Mouse (Mus musculus): ENCODE measurements around the gene Erbin. TPM values are rescaled to one million over a fixed set of nuclear protein-coding genes. Genes with fewer than 3 reads are reported as not detected.

Gene Erbin
- polyA plus RNA-seq, 1 experiment from 2014 or later, result 5.4 TPM

DNA sequence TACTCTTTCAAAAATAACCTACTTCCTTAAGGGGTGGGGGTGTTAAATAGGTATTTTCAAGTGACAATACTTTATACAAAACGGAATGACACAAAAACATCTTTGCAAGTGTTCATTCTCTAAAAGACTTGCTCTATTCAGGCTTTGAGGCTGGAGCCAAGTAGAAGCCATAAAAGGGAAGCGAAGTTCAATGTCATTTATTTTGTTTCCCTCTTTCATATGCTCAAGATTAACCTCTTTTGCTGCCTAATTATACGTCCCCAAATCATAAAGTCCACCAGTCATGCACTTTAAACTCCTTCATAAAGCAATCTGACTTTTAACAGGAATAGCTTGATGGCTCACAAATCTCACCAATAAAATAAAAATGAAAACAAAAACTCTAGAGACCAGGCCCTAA, 1.9 kb downstream of the Erbin start:
- Histone ChIP-seq H3K27ac (ENCODE audit: low read depth, low read length) (no peak overlapping the region), H3K4me1 (ENCODE audit: control insufficient read depth, insufficient read depth, low read depth, low read length) (peaks cover 14% of the 10 kb centered on the region)
- WGBS, result 19% methylated on average over 3 of the region's 3 CpGs

DNA sequence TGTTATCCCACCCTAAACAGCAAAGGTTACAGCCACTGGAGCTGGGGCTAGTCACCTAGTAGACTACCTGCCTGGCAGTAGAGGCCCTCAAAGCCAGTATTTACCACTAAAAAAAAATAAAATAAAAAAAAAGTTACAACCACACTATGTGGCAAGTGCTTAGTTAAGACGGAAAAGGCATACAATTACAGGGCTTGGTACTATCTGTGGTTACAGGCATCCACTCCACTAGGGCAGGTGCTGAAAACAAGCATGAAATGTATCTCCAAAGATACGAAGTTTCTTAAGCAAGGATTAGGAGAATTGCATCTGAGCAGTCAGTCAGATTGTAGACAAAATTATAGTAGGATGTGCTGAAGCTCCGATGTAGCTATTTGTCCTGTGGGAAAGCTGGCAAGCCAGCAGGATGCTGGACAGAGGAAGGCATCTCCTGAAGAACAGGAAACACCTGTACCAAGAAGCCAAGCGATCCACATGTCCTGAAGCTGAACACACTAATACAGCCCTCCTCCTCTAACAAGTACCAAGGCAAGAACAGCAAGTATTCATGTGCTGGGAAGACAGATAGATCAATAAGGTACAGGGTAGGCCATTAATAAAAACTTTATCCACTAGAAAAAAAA, 6.1 kb downstream of the Erbin start:
- H3K27me3 ChIP-seq (replicated peaks; ENCODE audit: control insufficient read depth, insufficient read depth, low read length), result no peaks in the 10 kb centered on the region
- H3K9me3 ChIP-seq (ENCODE audit: control insufficient read depth, low read length), result no peaks in the 10 kb centered on the region
- H3K4me2 ChIP-seq (ENCODE audit: low read length), result no peak overlapping the region
- ATAC-seq, result no peak
- H3K36me3 ChIP-seq (ENCODE audit: control insufficient read depth, insufficient read depth, low read length), result no peaks in the 10 kb centered on the region
- 81% methylated on average over 4 of the region's 4 CpGs for WGBS
- no peak overlapping the region for H3K27ac ChIP-seq (ENCODE audit: low read depth, low read length)
- H3K9ac ChIP-seq (ENCODE audit: low read depth, low read length), result no peak overlapping the region
- H3K4me1 ChIP-seq (ENCODE audit: control insufficient read depth, insufficient read depth, low read depth, low read length), result peaks cover 10% of the 10 kb centered on the region
- H3K4me3 ChIP-seq (ENCODE audit: low read length), result no peak overlapping the region

More for the DNA sequence above, 1.9 kb downstream of the Erbin start:
- H3K36me3 ChIP-seq (ENCODE audit: control insufficient read depth, insufficient read depth, low read length), result no peaks in the 10 kb centered on the region
- no peaks in the 10 kb centered on the region for H3K9me3 ChIP-seq (ENCODE audit: control insufficient read depth, low read length)
- peak overlapping the region; percentile 70 for H3K4me3 ChIP-seq (ENCODE audit: low read length)
- ATAC-seq, result no peak
- H3K4me2 ChIP-seq (ENCODE audit: low read length), result peak overlapping the region; percentile 76
- H3K9ac ChIP-seq (ENCODE audit: low read depth, low read length), result peak overlapping the region; percentile 47
- H3K27me3 ChIP-seq (replicated peaks; ENCODE audit: control insufficient read depth, insufficient read depth, low read length), result no peaks in the 10 kb centered on the region

DNA sequence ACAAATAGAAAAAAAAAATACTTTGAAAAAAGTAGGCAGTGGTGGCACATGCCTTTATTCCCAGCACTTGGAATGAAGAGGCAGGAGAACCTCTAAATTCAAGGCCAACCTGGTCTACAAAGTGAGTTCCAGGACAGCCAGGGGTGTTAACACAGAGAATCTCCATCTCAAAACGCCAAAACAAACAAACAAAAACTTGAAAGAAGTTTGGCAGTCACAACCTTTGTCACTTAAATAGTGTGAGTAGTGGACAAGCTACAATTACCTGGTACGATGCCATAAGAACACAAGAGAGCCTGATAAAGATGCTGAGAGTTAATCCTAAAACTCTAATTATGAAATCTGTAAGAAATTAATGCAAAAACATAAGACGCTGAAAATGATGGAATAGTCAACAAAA, 8.0 kb downstream of the Erbin start:
- WGBS, result 86% methylated on average over 3 of the region's 3 CpGs
- H3K9me3 ChIP-seq (ENCODE audit: control insufficient read depth, low read length), result no peaks in the 10 kb centered on the region
- no peak overlapping the region for H3K4me2 ChIP-seq (ENCODE audit: low read length)
- no peaks in the 10 kb centered on the region for H3K36me3 ChIP-seq (ENCODE audit: control insufficient read depth, insufficient read depth, low read length)
- H3K27me3 ChIP-seq (replicated peaks; ENCODE audit: control insufficient read depth, insufficient read depth, low read length), result no peaks in the 10 kb centered on the region
- H3K27ac ChIP-seq (ENCODE audit: low read depth, low read length), result no peak overlapping the region
- no peak overlapping the region for H3K4me3 ChIP-seq (ENCODE audit: low read length)
- no peak overlapping the region for H3K9ac ChIP-seq (ENCODE audit: low read depth, low read length)
- no peak for ATAC-seq
- H3K4me1 ChIP-seq (ENCODE audit: control insufficient read depth, insufficient read depth, low read depth, low read length), result peaks cover 3% of the 10 kb centered on the region

DNA sequence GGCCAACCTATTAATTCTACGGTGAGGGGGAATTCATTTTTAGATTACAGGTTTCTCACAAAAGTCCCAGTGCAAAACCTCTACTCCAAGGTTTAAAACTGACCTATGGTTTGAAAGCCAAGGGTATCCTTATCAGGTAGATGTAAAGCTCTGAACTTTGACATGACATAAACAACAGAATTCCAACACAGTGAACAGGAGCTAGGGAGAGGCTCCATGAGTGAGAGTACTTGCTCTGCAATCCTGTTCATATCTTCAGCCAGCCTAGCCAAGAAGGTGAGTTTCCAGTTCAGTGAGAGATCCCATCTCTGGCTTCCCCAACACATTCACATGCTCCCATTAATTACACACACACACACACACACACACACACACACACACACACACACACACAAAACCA, 9.7 kb downstream of the Erbin start:
- H3K27me3 ChIP-seq (replicated peaks; ENCODE audit: control insufficient read depth, insufficient read depth, low read length), result no peaks in the 10 kb centered on the region
- no peak for ATAC-seq
- H3K4me1 ChIP-seq (ENCODE audit: control insufficient read depth, insufficient read depth, low read depth, low read length), result no peaks in the 10 kb centered on the region
- H3K27ac ChIP-seq (ENCODE audit: low read depth, low read length), result no peak overlapping the region
- no peak overlapping the region for H3K4me3 ChIP-seq (ENCODE audit: low read length)
- H3K9ac ChIP-seq (ENCODE audit: low read depth, low read length), result no peak overlapping the region
- no peak overlapping the region for H3K4me2 ChIP-seq (ENCODE audit: low read length)
- H3K9me3 ChIP-seq (ENCODE audit: control insufficient read depth, low read length), result no peaks in the 10 kb centered on the region
- no peaks in the 10 kb centered on the region for H3K36me3 ChIP-seq (ENCODE audit: control insufficient read depth, insufficient read depth, low read length)
- WGBS, result 100% methylated on average over 1 of the region's 1 CpGs

DNA sequence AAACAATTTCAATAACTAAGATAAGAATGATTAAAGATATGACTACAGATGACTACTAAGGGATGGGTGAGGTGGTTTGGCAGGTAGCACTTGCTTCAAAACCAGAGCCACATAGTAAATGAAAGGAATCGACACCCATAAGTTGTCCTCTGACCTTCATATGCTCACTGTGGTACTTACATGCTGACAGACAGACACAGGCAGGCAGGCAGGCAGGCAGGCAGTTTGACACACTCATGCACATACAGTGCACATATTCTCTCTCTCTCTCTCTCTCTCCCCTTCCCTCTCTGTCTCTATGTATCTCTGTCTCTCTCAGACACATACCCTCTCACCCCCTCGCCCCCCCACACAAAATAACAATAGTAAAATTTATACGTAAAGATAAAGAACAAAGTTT, 10.4 kb downstream of the Erbin start:
- Histone ChIP-seq H3K9me3 (ENCODE audit: control insufficient read depth, low read length) (no peaks in the 10 kb centered on the region), H3K9ac (ENCODE audit: low read depth, low read length) (no peak overlapping the region), H3K4me3 (ENCODE audit: low read length) (no peak overlapping the region), H3K36me3 (ENCODE audit: control insufficient read depth, insufficient read depth, low read length) (no peaks in the 10 kb centered on the region), H3K4me2 (ENCODE audit: low read length) (no peak overlapping the region), H3K27me3 (replicated peaks; ENCODE audit: control insufficient read depth, insufficient read depth, low read length) (no peaks in the 10 kb centered on the region), H3K4me1 (ENCODE audit: control insufficient read depth, insufficient read depth, low read depth, low read length) (no peaks in the 10 kb centered on the region), H3K27ac (ENCODE audit: low read depth, low read length) (no peak overlapping the region)
- WGBS, result 83% methylated on average over 3 of the region's 3 CpGs
- ATAC-seq, result no peak

DNA sequence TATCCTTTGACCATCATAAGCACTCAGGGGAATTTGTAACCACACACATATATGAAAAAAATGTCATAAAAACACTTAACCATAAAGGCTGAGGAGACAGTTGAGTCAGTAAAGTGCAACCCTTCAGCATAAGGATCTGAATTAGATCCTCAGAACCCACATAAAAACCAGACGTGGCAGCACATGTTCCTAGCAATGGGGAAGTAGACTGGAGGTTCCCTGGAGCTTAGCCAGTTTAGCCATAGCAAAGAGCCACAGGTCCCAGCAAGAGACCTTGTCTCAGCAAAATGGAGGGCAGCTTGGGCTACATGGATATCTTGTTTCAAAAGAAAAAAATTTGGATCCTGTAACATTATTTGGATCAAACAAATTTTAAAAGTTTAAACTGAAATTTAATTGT, 20.3 kb downstream of the Erbin start:
- Histone ChIP-seq H3K9me3 (ENCODE audit: control insufficient read depth, low read length) (no peaks in the 10 kb centered on the region), H3K27ac (ENCODE audit: low read depth, low read length) (no peak overlapping the region), H3K27me3 (replicated peaks; ENCODE audit: control insufficient read depth, insufficient read depth, low read length) (no peaks in the 10 kb centered on the region), H3K4me3 (ENCODE audit: low read length) (no peak overlapping the region), H3K9ac (ENCODE audit: low read depth, low read length) (no peak overlapping the region), H3K4me2 (ENCODE audit: low read length) (no peak overlapping the region), H3K4me1 (ENCODE audit: control insufficient read depth, insufficient read depth, low read depth, low read length) (no peaks in the 10 kb centered on the region), H3K36me3 (ENCODE audit: control insufficient read depth, insufficient read depth, low read length) (0 out of 2 replicates have a peak, but pooled peaks cover 2% of the 10 kb centered on the region)
- ATAC-seq, result no peak
- 90% methylated on average over 1 of the region's 1 CpGs for WGBS

DNA sequence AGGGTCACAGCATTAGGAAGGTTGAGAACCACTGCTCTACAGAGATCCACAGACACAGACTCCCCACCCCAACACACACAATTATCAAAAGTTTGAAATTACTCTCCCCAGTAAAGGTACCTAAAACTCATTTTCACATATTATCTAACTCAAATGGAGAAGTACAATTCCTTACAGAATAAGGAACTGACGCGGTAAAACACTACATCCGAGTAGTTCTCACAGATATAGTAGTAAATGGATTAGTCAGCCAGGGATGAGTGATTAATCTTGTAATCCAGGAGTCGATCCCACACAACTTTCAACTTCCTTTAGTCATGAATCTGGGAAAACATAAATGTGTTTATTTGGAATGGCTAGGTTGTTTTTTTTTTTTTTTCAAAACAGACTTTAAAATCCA, 22.7 kb downstream of the Erbin start:
- no peaks in the 10 kb centered on the region for H3K4me1 ChIP-seq (ENCODE audit: control insufficient read depth, insufficient read depth, low read depth, low read length)
- H3K9me3 ChIP-seq (ENCODE audit: control insufficient read depth, low read length), result no peaks in the 10 kb centered on the region
- no peak overlapping the region for H3K4me2 ChIP-seq (ENCODE audit: low read length)
- WGBS, result 95% methylated on average over 4 of the region's 4 CpGs
- H3K9ac ChIP-seq (ENCODE audit: low read depth, low read length), result no peak overlapping the region
- no peak for ATAC-seq
- no peak overlapping the region for H3K4me3 ChIP-seq (ENCODE audit: low read length)
- no peaks in the 10 kb centered on the region for H3K27me3 ChIP-seq (replicated peaks; ENCODE audit: control insufficient read depth, insufficient read depth, low read length)
- 0 out of 2 replicates have a peak, but pooled peaks cover 2% of the 10 kb centered on the region for H3K36me3 ChIP-seq (ENCODE audit: control insufficient read depth, insufficient read depth, low read length)
- H3K27ac ChIP-seq (ENCODE audit: low read depth, low read length), result no peak overlapping the region

DNA sequence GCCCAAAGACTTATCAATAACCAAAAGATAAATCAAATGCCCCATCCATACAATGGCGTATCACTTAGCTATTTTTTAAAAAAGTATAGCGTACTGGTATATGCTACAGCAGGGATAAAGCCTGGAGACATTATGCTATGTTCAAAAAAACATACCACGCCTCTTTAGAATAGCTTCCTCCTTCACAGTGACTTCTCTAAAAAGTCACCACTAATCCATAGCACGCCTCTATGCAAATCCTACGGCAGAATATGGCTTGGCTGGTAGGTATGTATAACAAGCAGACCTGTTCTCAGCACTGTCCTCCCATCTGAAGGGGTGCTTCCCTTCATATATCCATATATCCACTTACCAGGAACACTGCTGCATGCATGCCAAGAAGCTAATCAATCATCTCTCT, 27.2 kb downstream of the Erbin start:
- Histone ChIP-seq H3K27me3 (replicated peaks; ENCODE audit: control insufficient read depth, insufficient read depth, low read length) (no peaks in the 10 kb centered on the region), H3K9ac (ENCODE audit: low read depth, low read length) (no peak overlapping the region), H3K9me3 (ENCODE audit: control insufficient read depth, low read length) (no peaks in the 10 kb centered on the region), H3K36me3 (ENCODE audit: control insufficient read depth, insufficient read depth, low read length) (0 out of 2 replicates have a peak, but pooled peaks cover 2% of the 10 kb centered on the region), H3K4me3 (ENCODE audit: low read length) (no peak overlapping the region), H3K4me2 (ENCODE audit: low read length) (no peak overlapping the region), H3K27ac (ENCODE audit: low read depth, low read length) (no peak overlapping the region), H3K4me1 (ENCODE audit: control insufficient read depth, insufficient read depth, low read depth, low read length) (no peaks in the 10 kb centered on the region; the same call in 1 of the 2 replicates)
- WGBS, result 92% methylated on average over 5 of the region's 5 CpGs
- no peak for ATAC-seq

DNA sequence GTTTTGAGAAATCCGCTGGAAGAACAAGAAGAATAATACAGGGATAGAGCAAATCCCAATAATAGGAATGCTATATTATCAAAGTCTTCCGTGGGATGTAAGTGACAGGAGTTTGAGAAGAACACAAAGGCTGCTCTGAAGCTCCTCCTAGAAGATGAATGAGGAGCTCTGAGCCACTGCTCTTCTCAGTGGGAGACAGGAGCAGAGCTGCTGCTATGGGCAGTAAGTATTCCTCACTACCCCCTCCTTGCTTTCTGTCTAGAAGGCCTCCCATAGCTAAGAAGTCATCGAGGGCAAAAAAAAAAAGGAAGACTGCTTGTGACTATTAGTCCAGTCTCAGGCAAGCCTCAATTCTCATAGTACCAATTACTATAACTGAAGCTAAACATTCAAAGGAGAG, 30.3 kb downstream of the Erbin start:
- no peak for ATAC-seq
- Histone ChIP-seq H3K4me2 (ENCODE audit: low read length) (no peak overlapping the region), H3K9ac (ENCODE audit: low read depth, low read length) (no peak overlapping the region), H3K27me3 (replicated peaks; ENCODE audit: control insufficient read depth, insufficient read depth, low read length) (no peaks in the 10 kb centered on the region), H3K27ac (ENCODE audit: low read depth, low read length) (no peak overlapping the region), H3K4me1 (ENCODE audit: control insufficient read depth, insufficient read depth, low read depth, low read length) (no peaks in the 10 kb centered on the region; the same call in 1 of the 2 replicates), H3K36me3 (ENCODE audit: control insufficient read depth, insufficient read depth, low read length) (no peaks in the 10 kb centered on the region), H3K9me3 (ENCODE audit: control insufficient read depth, low read length) (no peaks in the 10 kb centered on the region), H3K4me3 (ENCODE audit: low read length) (no peak overlapping the region)
- 23% methylated on average over 3 of the region's 3 CpGs for WGBS

All from hindbrain, embryonic 16.5 days (tissue).